Mouse (Mus musculus) liver (tissue): ENCODE measurements around the gene Cd151.

Experiments used
- DNase-seq: peaks from one replicate; pipeline ENCODE4 v3.0.0-alpha.2; 2020; ENCODE audit warnings: mixed read lengths

The Cd151 gene

GRCm38 (mm10) chr7:141467230-141468030 lies at the start of gene Cd151:
TSS of gene Cd151 (plus strand) at chr7:141467392.
- peak; percentile 94 for DNase-seq

- no peak for DNase-seq
Observed at GRCm38 (mm10) chr7:141417731-141418681, 49.2 kb upstream of the Cd151 start.

GRCm38 (mm10) chr7:141418970-141419369 lies 48.2 kb upstream of the Cd151 start:
- no peak for DNase-seq

- no peak for DNase-seq
Observed at GRCm38 (mm10) chr7:141420030-141420702, 47.0 kb upstream of the Cd151 start.

- no peak for DNase-seq
Observed at GRCm38 (mm10) chr7:141423811-141424210, 43.4 kb upstream of the Cd151 start.

- DNase-seq = no peak
Observed at GRCm38 (mm10) chr7:141426948-141427730, 40.1 kb upstream of the Cd151 start.

GRCm38 (mm10) chr7:141428701-141429100 lies 38.5 kb upstream of the Cd151 start:
- DNase-seq = no peak

- peak; percentile 63 for DNase-seq
Observed at GRCm38 (mm10) chr7:141429310-141429709, 37.9 kb upstream of the Cd151 start, which contains the start of gene Cend1. TSS of gene Cend1 (minus strand) at chr7:141429491.

GRCm38 (mm10) chr7:141429840-141430584 lies 37.2 kb upstream of the Cd151 start:
- no peak for DNase-seq

- DNase-seq = no peak
Observed at GRCm38 (mm10) chr7:141430585-141431240, 36.5 kb upstream of the Cd151 start.

- DNase-seq = no peak
Observed at GRCm38 (mm10) chr7:141431434-141432185, 35.6 kb upstream of the Cd151 start.

- DNase-seq = no peak
Observed at GRCm38 (mm10) chr7:141432186-141432611, 35.0 kb upstream of the Cd151 start.

- no peak for DNase-seq
Observed at GRCm38 (mm10) chr7:141432741-141433516, 34.3 kb upstream of the Cd151 start.

GRCm38 (mm10) chr7:141433517-141434400 lies 33.4 kb upstream of the Cd151 start:
- DNase-seq = no peak

- DNase-seq = no peak
Observed at GRCm38 (mm10) chr7:141434464-141434863, 32.7 kb upstream of the Cd151 start.

GRCm38 (mm10) chr7:141435129-141435855 lies 31.9 kb upstream of the Cd151 start:
- DNase-seq = peak; percentile 87

GRCm38 (mm10) chr7:141435856-141436522 lies 31.2 kb upstream of the Cd151 start:
- no peak for DNase-seq
